Mouse (Mus musculus): ENCODE results near the gene Scarf1.

- TF ChIP-seq CTCF (IDR thresholded peaks at IDR 0.05; ENCODE audit: borderline replicate concordance, extremely low read depth, insufficient read depth, insufficient read length) (no peak), POLR2A (IDR thresholded peaks at IDR 0.05; ENCODE audit: borderline replicate concordance, extremely low read depth, insufficient read depth, insufficient read length, poor library complexity, severe bottlenecking) (no peak)
Observed at GRCm38 (mm10) chr11:75538184-75538969, 25.0 kb downstream of the Scarf1 start.

Data from brain, embryonic 14.5 days (tissue).